Mouse (Mus musculus) hematopoietic stem cell, adult 5-6 weeks (primary cell): ENCODE data around the gene Gm11563. TPM values are rescaled to one million over a fixed set of nuclear protein-coding genes. Genes with fewer than 3 reads are reported as not detected.
"Not testable (repeated sequence)": the region's sequence is repeated elsewhere in the genome, so short reads cannot be mapped to it uniquely, and the experiment has no call there.

Experiments
- ATAC-seq, 2 experiments: fragments of 125-278 bp in 1 of 2; replicated peaks in 1 of 2; 2 replicates each; pipeline ENCODE4 v1.8.0; 2016 to 2017; ENCODE audit warnings: inconsistent platforms in 2 of 2, mild to moderate bottlenecking in 2 of 2, moderate number of reproducible peaks in 2 of 2, low read depth in 1 of 2, moderate TSS enrichment in 1 of 2; ENCODE audit not compliant: low FRiP score in 2 of 2, poor library complexity in 2 of 2, severe bottlenecking in 2 of 2, insufficient read depth in 1 of 2, low TSS enrichment in 1 of 2
- total RNA-seq: library from RNA; stranded (forward); fragments of 172-1452, 232-1000 nt; gene quantifications from 2 replicates; pipeline ENCODE4 v1.2.3, GENCODE M21; 2017

The Gm11563 gene
- not detected in 2 replicates for total RNA-seq

- not testable (repeated sequence) for ATAC-seq
Observed at GRCm38 (mm10) chr11:99658467-99659010, at the start of gene Gm11563. TSS of gene Gm11563 (minus strand) at chr11:99658960.

GRCm38 (mm10) chr11:99690463-99690862 lies 31.7 kb upstream of the Gm11563 start, which contains the start of gene Gm14190:
TSS of gene Gm14190 (minus strand) at chr11:99690740.
- ATAC-seq: no peak

- ATAC-seq: not testable (repeated sequence)
Observed at GRCm38 (mm10) chr11:99685235-99685634, 26.5 kb upstream of the Gm11563 start.

DNA sequence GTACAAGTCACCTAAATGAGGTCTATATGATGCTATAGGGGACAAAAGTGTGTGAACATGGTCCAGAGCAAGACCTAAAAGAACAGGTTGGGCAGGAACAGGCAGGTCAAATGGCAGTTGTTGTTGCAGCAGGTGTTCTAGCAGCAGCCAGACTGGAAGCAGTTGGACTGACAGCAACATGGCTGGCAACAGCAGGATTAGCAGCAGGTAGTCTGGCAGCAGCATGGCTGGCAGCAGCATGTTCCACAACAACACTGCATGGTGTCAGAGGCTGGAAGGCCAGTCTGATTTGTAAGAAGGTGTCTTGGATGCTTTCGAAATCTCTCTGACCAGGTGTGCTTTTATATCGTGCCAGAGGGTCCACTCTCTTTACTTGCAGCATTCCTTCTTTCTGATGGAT lies 24.7 kb upstream of the Gm11563 start:
- ATAC-seq: no peak

DNA sequence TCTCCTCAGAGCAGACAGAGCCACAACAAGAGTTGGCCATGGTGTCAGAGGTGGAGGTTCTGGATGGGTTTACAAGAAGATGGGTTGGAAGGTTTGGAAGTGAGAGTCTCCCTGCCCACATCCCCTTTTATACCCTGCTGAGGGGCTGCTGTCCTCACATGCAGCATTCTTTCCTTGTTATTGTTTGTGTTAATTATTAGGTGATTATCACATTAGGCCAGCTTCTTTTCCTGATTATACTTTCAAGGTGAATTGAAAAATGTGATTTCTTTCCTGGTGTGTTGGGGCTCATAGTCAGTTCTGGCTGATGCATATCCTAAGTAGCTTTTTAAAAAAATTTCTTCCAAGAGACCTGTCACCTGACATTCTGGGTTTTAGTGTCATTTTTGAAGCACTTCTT lies 7.1 kb upstream of the Gm11563 start, which contains the start of gene Krtap4-6:
Krtap4-6 (minus strand) TSS at position 101 of the 400 bp plus-strand sequence.
- no peak for ATAC-seq

- ATAC-seq: no peak
Observed at GRCm38 (mm10) chr11:99662802-99663201, 4.0 kb upstream of the Gm11563 start.

DNA sequence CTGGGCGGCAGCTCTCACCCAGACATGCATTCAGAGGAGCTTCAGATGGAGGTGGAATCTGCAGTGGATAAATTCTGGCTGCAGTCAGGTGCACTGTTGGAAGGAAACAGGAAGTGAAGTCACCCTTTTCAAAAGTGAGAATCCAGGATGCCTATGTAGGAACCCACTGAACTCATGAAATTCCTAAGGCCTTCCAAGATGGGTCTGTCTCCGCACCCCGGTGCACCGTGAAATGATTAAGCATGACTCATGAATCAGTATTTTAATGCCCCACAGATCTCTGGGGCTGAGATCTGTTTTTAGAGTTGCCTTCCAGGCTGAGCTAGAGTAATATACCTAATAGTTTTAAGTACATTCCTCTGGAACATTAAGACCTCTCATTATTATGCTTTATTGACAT lies 496 bp upstream of the Gm11563 start:
- ATAC-seq: no peak

GRCm38 (mm10) chr11:99657051-99657450 lies 1.7 kb downstream of the Gm11563 start:
- ATAC-seq: no peak

DNA sequence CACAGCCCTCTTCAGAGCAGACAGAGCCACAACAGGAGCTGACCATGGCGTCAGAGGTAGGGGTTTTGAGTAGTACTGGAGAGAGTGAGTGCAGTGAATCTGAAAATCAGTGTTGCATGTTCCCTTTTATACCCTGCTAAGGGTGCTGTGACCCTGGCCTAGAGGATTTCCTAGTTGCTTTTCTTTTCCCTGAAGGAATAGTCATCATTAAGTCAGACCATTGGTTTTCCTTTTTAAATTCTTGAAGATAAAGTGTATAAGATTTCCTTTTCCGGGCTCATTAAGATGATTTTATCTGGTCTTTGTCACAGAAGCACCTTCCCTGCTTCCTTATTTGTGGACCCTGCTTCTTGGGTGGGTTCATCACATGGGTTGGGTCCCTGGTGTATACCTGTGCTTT lies 8.6 kb downstream of the Gm11563 start, which contains the start of gene Gm11555:
Gm11555 (minus strand) TSS at position 101 of the 400 bp plus-strand sequence.
- no peak for ATAC-seq

DNA sequence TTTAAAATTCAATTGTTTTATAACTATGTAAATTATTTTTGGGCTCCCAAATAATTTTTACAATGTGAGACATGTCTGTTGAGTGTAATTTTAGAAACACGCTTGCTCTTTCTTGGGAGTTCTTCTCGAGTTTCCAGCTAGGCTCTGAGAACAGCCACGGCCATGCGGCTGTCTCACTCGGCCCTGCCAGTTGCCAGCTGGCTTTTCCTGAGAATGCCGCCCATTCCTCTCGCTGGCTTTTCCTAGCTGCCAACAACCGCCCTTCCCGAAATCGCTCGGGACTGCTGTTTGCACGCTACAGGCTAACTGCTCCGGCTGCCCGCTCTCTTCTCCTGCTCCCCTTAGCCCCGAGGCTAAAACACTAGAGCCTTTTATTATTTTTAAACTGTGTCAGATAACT lies 12.3 kb downstream of the Gm11563 start:
- no peak for ATAC-seq

DNA sequence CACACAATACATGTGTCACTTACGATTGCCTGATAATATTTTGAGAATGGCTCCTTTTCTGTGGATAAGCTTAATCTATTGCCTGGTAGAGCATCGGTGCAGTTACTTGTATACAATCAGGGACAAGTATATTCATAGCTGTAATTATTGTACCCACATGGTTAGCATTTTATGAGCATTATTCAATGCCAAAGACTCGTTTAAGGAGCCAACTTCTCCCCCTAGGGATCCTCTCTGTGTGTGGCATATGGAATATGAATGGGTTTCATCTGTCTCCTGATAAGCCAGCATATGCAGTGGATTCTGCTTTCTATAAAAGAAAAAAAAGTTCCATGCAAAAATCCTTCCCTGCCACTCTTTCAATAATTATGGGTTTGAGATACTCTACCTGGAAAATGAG lies 14.4 kb downstream of the Gm11563 start:
- ATAC-seq: no peak

DNA sequence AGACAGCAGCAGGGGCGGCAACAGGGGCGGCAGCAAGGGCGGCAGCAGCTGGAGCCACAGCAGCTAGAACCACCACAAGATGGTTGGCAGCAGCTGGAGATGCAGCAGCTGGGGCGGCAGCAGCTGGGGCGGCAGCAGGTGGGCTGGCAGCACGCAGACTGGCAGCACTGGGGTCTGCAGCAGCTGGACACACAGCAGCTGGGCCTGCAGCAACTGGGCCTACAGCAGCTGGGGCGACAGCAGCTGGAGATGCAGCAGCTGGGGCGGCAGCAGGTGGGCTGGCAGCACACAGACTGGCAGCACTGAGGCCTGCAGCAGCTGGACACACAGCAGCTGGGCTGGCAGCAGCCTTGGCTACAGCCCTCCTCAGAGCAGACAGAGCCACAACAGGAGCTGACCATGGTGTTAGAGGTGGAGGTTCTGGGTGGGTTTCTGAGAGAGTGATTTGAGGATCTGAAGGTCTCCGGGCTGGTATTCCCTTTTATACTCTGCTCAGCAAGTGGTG lies 15.1 kb downstream of the Gm11563 start, which contains the start of gene Krtap4-7:
Krtap4-7 (minus strand) TSS at position 455 of the 505 bp plus-strand sequence.
- ATAC-seq: not testable (repeated sequence)

GRCm38 (mm10) chr11:99640926-99641325 lies 17.8 kb downstream of the Gm11563 start:
- no peak for ATAC-seq

DNA sequence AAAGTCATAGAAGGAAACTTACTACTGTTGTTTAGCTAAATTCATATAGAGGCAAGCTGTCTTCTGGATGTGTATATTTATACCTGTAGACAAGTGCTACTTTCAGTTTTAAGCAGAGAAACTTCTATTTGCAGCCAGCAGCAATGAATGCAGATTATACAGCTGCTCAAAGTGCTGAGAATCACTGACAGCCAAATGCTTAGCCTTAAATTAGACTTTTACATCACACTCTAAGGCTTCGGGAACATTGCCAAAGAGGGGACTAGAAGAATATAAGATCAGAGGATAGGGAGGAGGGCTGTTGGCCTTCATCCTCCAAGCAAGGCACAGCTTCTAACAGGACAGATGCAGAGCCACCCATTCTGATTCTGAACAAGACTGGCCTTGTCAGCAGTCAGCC lies 21.7 kb downstream of the Gm11563 start:
- no peak for ATAC-seq

DNA sequence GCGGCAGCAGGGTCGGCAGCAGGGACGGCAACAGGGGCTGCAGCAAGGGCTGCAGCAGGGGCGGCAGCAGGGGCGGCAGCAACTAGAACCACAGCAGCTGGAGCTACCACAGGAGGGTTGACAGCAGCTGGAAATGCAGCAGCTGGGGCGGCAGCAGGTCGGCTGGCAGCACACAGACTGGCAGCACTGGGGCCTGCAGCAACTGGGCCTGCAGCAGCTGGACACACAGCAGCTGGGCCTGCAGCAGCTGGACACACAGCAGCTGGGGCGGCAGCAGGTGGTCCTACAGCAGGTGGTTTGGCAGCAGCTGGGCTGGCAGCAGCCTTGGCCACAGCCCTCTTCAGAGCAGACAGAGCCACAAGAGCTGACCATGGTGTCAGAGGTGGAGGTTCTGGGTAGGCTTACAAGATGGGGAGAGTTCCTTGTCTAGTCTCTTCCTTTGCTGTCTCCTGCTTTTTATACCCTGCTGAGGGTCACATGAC lies 24.1 kb downstream of the Gm11563 start, which contains the start of gene Krtap4-2:
Krtap4-2 (minus strand) TSS at position 432 of the 482 bp plus-strand sequence.
- no peak for ATAC-seq

- ATAC-seq: no peak
Observed at GRCm38 (mm10) chr11:99633293-99633692, 25.5 kb downstream of the Gm11563 start.

DNA sequence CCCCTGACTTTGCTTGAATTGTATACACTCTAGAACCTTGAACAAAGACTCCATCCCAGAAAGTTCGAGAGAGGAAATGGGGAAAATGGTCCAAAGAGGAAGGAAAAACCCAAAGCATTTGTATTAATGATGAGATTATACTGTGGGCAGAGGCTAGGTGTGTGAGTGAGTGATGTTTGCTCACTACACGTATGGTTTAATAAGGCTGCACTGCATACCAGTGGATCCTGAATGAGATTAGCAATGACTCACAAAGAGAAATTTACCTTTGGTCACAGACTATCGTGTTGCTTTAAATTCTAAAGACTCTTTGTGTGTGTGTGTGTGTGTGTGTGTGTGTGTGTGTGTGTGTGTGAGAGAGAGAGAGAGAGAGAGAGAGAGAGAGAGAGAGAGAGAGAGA lies 27.9 kb downstream of the Gm11563 start:
- no peak for ATAC-seq

GRCm38 (mm10) chr11:99628138-99628537 lies 30.6 kb downstream of the Gm11563 start, which contains the start of gene Krtap4-1:
TSS of gene Krtap4-1 (minus strand) at chr11:99628238.
- no peak for ATAC-seq

- ATAC-seq: no peak
Observed at GRCm38 (mm10) chr11:99620335-99620734, 38.4 kb downstream of the Gm11563 start, which contains the start of gene Gm11562. TSS of gene Gm11562 (minus strand) at chr11:99620435.
